Mouse (Mus musculus) embryonic facial prominence, embryonic 13.5 days (tissue): Measurements from ENCODE around the gene Olfr1396. TPM values are rescaled to one million over a fixed set of nuclear protein-coding genes. Genes with fewer than 3 reads are reported as not detected.

Experiments used
- ATAC-seq: fragments of 200-750 bp; cut with Nextera tagmentation; 2 replicates; pipeline ENCODE4 v1.8.0; 2017; ENCODE audit warnings: low read depth; ENCODE audit not compliant: insufficient number of reproducible peaks, insufficient read depth, low FRiP score, low TSS enrichment
- H3K27ac ChIP-seq: fragments of 300-500 bp; sonication (generic); 2 replicates; pipeline ENCODE4 v1.5.1; 2015; ENCODE audit warnings: moderate library complexity, mild to moderate bottlenecking, inconsistent platforms
- H3K27me3 ChIP-seq: fragments of 300-500 bp; sonication (generic); 2 replicates; pipeline ENCODE4 v1.6.1; 2015; ENCODE audit warnings: mild to moderate bottlenecking, inconsistent platforms
- H3K36me3 ChIP-seq: fragments of 300-500 bp; sonication (generic); 2 replicates; pipeline ENCODE4 v1.6.1; 2015; ENCODE audit warnings: mild to moderate bottlenecking, inconsistent platforms
- H3K4me1 ChIP-seq: fragments of 300-500 bp; sonication (generic); 2 replicates; pipeline ENCODE4 v1.6.1; 2015; ENCODE audit warnings: inconsistent platforms
- H3K4me2 ChIP-seq: fragments of 300-500 bp; sonication (generic); 2 replicates; pipeline ENCODE4 v1.6.1; 2015; ENCODE audit warnings: moderate library complexity, mild to moderate bottlenecking, inconsistent platforms
- H3K4me3 ChIP-seq: fragments of 300-500 bp; sonication (generic); 2 replicates; pipeline ENCODE4 v1.5.1; 2015; ENCODE audit warnings: mild to moderate bottlenecking, inconsistent platforms
- H3K9ac ChIP-seq: fragments of 300-500 bp; sonication (generic); 2 replicates; pipeline ENCODE4 v1.6.1; 2015; ENCODE audit warnings: mild to moderate bottlenecking, inconsistent platforms
- H3K9me3 ChIP-seq: fragments of 300-500 bp; sonication (generic); 2 replicates; pipeline ENCODE4 v1.6.1; 2016; ENCODE audit warnings: inconsistent platforms
- WGBS: fragments of 180-500 bp; shearing (Covaris S2); methylation state at CpG from one replicate; pipeline ENCODE4 v1.1.7; 2015; ENCODE audit warnings: mixed read lengths; 5-methylcytosine and 5-hydroxymethylcytosine counted together
- polyA plus RNA-seq: library from polyadenylated mRNA; unstranded; fragments of >200 nt; fragmentation: Nextera tagmentation; extraction: Ambion mirVana; gene quantifications from 2 replicates; pipeline ENCODE4 v1.2.1, GENCODE M21; 2015

Olfr1396 gene
- polyA plus RNA-seq = 0.07 TPM in 1 of 2 replicates, not detected in the other

- Histone ChIP-seq H3K27me3 (no peaks in the 10 kb centered on the region), H3K4me3 (no peak within 1 kb of the TSS), H3K4me1 (no peaks in the 10 kb centered on the region), H3K9ac (no peak within 1 kb of the TSS), H3K4me2 (no peak within 1 kb of the TSS), H3K27ac (no peak within 1 kb of the TSS), H3K36me3 (no peaks in the 10 kb centered on the region), H3K9me3 (no peaks in the 10 kb centered on the region)
- ATAC-seq = no peak
Observed at GRCm38 (mm10) chr11:49114774-49115173, at the start of gene Olfr1396. Olfr1396 (minus strand) TSS chr11:49114874.

DNA sequence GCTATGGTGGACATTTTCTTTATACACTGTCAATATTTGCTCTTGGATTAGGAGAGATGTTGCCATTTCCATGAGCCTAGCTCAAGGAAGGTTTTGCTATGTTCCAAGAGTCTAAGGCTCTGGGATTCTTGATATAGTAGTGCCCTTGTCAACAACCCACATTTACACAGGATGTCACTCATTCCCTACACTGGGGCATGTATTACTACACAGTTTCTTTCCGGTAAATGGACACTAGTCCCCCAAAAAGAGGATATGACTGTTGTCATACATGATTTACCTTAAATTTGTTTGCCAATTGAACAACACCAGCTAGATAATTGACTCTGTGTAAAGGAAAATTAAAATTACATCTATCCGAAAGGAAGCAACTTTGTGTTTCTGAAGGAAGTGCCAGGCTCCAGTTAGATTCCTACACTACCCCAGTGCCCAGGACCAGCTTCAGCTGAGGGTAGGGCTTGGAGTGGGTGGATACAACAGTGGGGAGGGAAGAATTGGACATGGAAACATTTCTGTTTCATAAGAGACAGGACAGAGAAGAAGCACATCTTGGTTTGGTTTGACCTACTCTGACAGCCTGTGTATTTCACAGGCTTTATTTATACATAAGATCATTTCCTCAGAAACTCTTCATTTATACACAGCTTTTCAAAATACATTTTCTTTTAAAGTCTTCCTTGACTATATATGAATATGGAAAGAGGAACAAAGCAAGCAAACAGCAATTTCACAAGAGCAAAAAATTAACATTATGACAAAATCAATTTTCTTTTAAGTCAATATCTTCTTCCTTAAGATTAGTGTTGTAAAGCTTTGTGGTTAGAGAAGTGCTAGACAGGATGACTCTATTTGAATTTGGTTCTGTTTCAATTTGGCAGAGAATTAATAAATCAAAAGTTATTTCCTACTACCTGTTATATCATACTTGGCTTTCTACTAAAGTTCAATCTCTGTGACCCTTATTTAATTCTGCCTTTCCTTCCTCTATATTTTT, 42.4 kb upstream of the Olfr1396 start:
- Histone ChIP-seq H3K9ac (no peak overlapping the region), H3K9me3 (no peaks in the 10 kb centered on the region), H3K4me1 (no peaks in the 10 kb centered on the region), H3K27ac (no peak overlapping the region), H3K4me3 (no peak overlapping the region), H3K36me3 (no peaks in the 10 kb centered on the region), H3K27me3 (no peaks in the 10 kb centered on the region), H3K4me2 (no peak overlapping the region)
- no peak for ATAC-seq
- WGBS = 87% methylated on average over 2 of the region's 2 CpGs

DNA sequence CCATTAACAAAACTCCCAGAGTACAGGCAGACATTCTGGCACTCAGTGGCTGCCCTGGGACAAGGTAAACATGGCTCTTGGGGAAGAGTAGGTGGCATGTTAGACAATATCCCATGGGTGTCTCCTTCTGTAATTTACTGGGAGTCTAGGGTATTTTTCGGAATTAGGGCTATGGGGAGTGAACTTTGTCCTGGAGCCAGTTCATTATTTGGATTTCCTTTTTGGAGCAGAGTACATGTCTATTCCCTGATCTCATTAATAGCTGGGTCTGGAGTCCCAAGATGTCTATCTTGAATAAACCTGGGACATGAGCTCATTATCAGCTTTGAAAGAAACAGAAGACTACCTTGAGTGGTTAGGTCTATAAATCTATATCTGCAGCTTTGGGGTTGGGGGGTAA, 39.4 kb upstream of the Olfr1396 start, which contains the start of gene Olfr1394:
Gene Olfr1394, plus strand, starts transcription at position 301 of the 400 bp plus-strand sequence.
- H3K9me3 ChIP-seq = no peaks in the 10 kb centered on the region
- H3K4me2 ChIP-seq = no peak within 1 kb of the TSS
- ATAC-seq = no peak
- WGBS = 84% methylated on average over 1 of the region's 1 CpGs
- H3K9ac ChIP-seq = no peak within 1 kb of the TSS
- no peaks in the 10 kb centered on the region for H3K4me1 ChIP-seq
- H3K36me3 ChIP-seq = no peaks in the 10 kb centered on the region
- H3K4me3 ChIP-seq = no peak within 1 kb of the TSS
- H3K27ac ChIP-seq = no peak within 1 kb of the TSS
- H3K27me3 ChIP-seq = no peaks in the 10 kb centered on the region

- no peak within 1 kb of the TSS for H3K9ac ChIP-seq
- ATAC-seq = no peak
- H3K36me3 ChIP-seq = no peaks in the 10 kb centered on the region
- H3K27me3 ChIP-seq = no peaks in the 10 kb centered on the region
- no peak within 1 kb of the TSS for H3K4me3 ChIP-seq
- no peaks in the 10 kb centered on the region for H3K9me3 ChIP-seq
- 84% methylated on average over 6 of the region's 6 CpGs for WGBS
- H3K27ac ChIP-seq = no peak within 1 kb of the TSS
- no peaks in the 10 kb centered on the region for H3K4me1 ChIP-seq
- H3K4me2 ChIP-seq = no peak within 1 kb of the TSS
Observed at GRCm38 (mm10) chr11:49141974-49142373, 27.3 kb upstream of the Olfr1396 start, which contains the start of gene Olfr1395. Olfr1395 (plus strand) TSS chr11:49142274.

GRCm38 (mm10) chr11:49124169-49124568, 9.5 kb upstream of the Olfr1396 start:
- no peak overlapping the region for H3K9ac ChIP-seq
- no peaks in the 10 kb centered on the region for H3K9me3 ChIP-seq
- ATAC-seq = no peak
- H3K4me3 ChIP-seq = no peak overlapping the region
- H3K36me3 ChIP-seq = no peaks in the 10 kb centered on the region
- no peaks in the 10 kb centered on the region for H3K27me3 ChIP-seq
- WGBS = 89% methylated on average over 2 of the region's 2 CpGs
- H3K27ac ChIP-seq = no peak overlapping the region
- no peaks in the 10 kb centered on the region for H3K4me1 ChIP-seq
- H3K4me2 ChIP-seq = no peak overlapping the region

- Histone ChIP-seq H3K4me2 (no peak overlapping the region), H3K9ac (no peak overlapping the region), H3K36me3 (no peaks in the 10 kb centered on the region), H3K27me3 (no peaks in the 10 kb centered on the region), H3K4me3 (no peak overlapping the region), H3K27ac (no peak overlapping the region), H3K4me1 (no peaks in the 10 kb centered on the region), H3K9me3 (no peaks in the 10 kb centered on the region)
- 78% methylated on average over 3 of the region's 3 CpGs for WGBS
- no peak for ATAC-seq
Observed at GRCm38 (mm10) chr11:49119635-49120034, 5.0 kb upstream of the Olfr1396 start.

DNA sequence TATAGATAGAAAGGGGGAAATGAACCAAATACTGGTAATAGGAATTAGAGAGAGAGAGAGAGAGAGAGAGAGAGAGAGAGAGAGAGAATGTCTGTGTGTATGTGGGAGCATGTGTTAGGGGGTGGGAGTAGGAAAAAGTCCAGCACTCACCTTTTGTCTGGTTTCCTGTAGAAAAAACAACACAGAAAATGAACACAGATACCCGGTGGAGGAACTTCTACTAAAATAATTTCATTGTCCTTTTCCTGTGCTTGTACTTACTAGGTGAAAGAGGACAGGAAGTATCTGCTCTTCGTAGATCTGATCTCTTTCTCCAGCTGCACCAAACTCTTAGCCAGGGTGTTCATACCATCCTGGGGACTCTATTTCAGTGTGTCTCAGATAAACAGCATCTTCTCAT, 516 bp downstream of the Olfr1396 start:
- no peaks in the 10 kb centered on the region for H3K27me3 ChIP-seq
- no peak overlapping the region for H3K4me2 ChIP-seq
- H3K9me3 ChIP-seq = no peaks in the 10 kb centered on the region
- H3K27ac ChIP-seq = no peak overlapping the region
- 69% methylated on average over 2 of the region's 2 CpGs for WGBS
- H3K36me3 ChIP-seq = no peaks in the 10 kb centered on the region
- no peak overlapping the region for H3K4me3 ChIP-seq
- H3K4me1 ChIP-seq = no peaks in the 10 kb centered on the region
- H3K9ac ChIP-seq = no peak overlapping the region
- ATAC-seq = no peak

- Histone ChIP-seq H3K4me2 (no peak overlapping the region), H3K36me3 (no peaks in the 10 kb centered on the region), H3K4me1 (no peaks in the 10 kb centered on the region), H3K27ac (no peak overlapping the region), H3K9ac (no peak overlapping the region), H3K4me3 (no peak overlapping the region), H3K9me3 (no peaks in the 10 kb centered on the region), H3K27me3 (no peaks in the 10 kb centered on the region)
- 91% methylated on average over 6 of the region's 6 CpGs for WGBS
- no peak for ATAC-seq
Observed at GRCm38 (mm10) chr11:49112624-49113219, 2.0 kb downstream of the Olfr1396 start.

DNA sequence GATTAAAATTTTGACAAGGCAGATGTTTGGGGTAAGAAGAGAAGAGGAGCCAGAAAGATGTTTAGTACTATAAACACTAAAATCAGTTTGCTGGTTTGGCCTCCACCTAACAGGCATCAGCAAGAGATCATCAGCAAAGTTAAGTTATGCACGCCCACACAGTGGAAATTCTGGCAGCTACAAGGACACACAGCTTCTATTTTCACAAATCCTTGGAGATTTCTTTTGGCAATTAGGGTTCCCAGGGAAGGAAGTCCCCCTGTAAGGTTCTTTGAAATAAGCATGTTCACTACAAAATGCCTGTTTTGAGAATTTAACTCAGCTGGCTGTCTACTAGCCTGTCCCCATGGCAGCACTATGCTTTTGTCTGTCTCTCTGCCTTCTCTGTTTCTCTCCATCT, 3.7 kb downstream of the Olfr1396 start:
- no peak overlapping the region for H3K4me3 ChIP-seq
- no peaks in the 10 kb centered on the region for H3K27me3 ChIP-seq
- WGBS = 76% methylated on average over 1 of the region's 1 CpGs
- H3K27ac ChIP-seq = no peak overlapping the region
- no peaks in the 10 kb centered on the region for H3K36me3 ChIP-seq
- no peaks in the 10 kb centered on the region for H3K9me3 ChIP-seq
- no peak overlapping the region for H3K4me2 ChIP-seq
- H3K4me1 ChIP-seq = no peaks in the 10 kb centered on the region
- ATAC-seq = no peak
- H3K9ac ChIP-seq = no peak overlapping the region

GRCm38 (mm10) chr11:49108833-49109232, 5.8 kb downstream of the Olfr1396 start:
- H3K36me3 ChIP-seq = no peaks in the 10 kb centered on the region
- WGBS = 30% methylated on average over 1 of the region's 1 CpGs
- no peak overlapping the region for H3K27ac ChIP-seq
- no peaks in the 10 kb centered on the region for H3K27me3 ChIP-seq
- H3K9me3 ChIP-seq = no peaks in the 10 kb centered on the region
- H3K9ac ChIP-seq = no peak overlapping the region
- H3K4me2 ChIP-seq = no peak overlapping the region
- no peak overlapping the region for H3K4me3 ChIP-seq
- ATAC-seq = no peak
- no peaks in the 10 kb centered on the region for H3K4me1 ChIP-seq

GRCm38 (mm10) chr11:49107650-49108537, 6.8 kb downstream of the Olfr1396 start:
- Histone ChIP-seq H3K27me3 (no peaks in the 10 kb centered on the region), H3K27ac (no peak overlapping the region), H3K4me3 (no peak overlapping the region), H3K9ac (no peak overlapping the region), H3K9me3 (no peaks in the 10 kb centered on the region), H3K4me1 (0 out of 2 replicates have a peak, but pooled peaks cover 2% of the 10 kb centered on the region), H3K4me2 (no peak overlapping the region), H3K36me3 (no peaks in the 10 kb centered on the region)
- ATAC-seq = no peak
- 58% methylated on average over 10 of the region's 10 CpGs for WGBS
